Mouse (Mus musculus): ENCODE data around the gene Cap1. TPM values are rescaled to one million over a fixed set of nuclear protein-coding genes. Genes with fewer than 3 reads are reported as not detected.

Gene Cap1
- total RNA-seq, 2 experiments from 2014 or later: 16.7 to 25.5 TPM

GRCm38 (mm10) chr4:122887336-122887735, 1.5 kb upstream of the Cap1 start:
- no peak for DNase-seq (ENCODE audit: low spot score)

GRCm38 (mm10) chr4:122886579-122887254, 861 bp upstream of the Cap1 start:
- no peak for DNase-seq (ENCODE audit: low spot score)

GRCm38 (mm10) chr4:122884481-122885340, 1.1 kb downstream of the Cap1 start:
- DNase-seq (ENCODE audit: low spot score): peak; percentile 15

GRCm38 (mm10) chr4:122884051-122884450, 1.8 kb downstream of the Cap1 start:
- DNase-seq (ENCODE audit: low spot score): no peak

GRCm38 (mm10) chr4:122883294-122883693, 2.6 kb downstream of the Cap1 start:
- DNase-seq (ENCODE audit: low spot score): no peak

- no peak for DNase-seq (ENCODE audit: low spot score)
Observed at GRCm38 (mm10) chr4:122882544-122882943, 3.3 kb downstream of the Cap1 start.

GRCm38 (mm10) chr4:122878333-122879070, 7.4 kb downstream of the Cap1 start:
- peak; percentile 45 for DNase-seq (ENCODE audit: low spot score)

- no peak for DNase-seq (ENCODE audit: low spot score)
Observed at GRCm38 (mm10) chr4:122873512-122873911, 12.3 kb downstream of the Cap1 start.

- no peak for DNase-seq (ENCODE audit: low spot score)
Observed at GRCm38 (mm10) chr4:122873003-122873402, 12.9 kb downstream of the Cap1 start.

GRCm38 (mm10) chr4:122871989-122872388, 13.9 kb downstream of the Cap1 start:
- no peak for DNase-seq (ENCODE audit: low spot score)

GRCm38 (mm10) chr4:122871269-122871668, 14.6 kb downstream of the Cap1 start:
- no peak for DNase-seq (ENCODE audit: low spot score)

- no peak for DNase-seq (ENCODE audit: low spot score)
Observed at GRCm38 (mm10) chr4:122870741-122871140, 15.1 kb downstream of the Cap1 start.

- no peak for DNase-seq (ENCODE audit: low spot score)
Observed at GRCm38 (mm10) chr4:122870027-122870426, 15.8 kb downstream of the Cap1 start.

- no peak for DNase-seq (ENCODE audit: low spot score)
Observed at GRCm38 (mm10) chr4:122868041-122868440, 17.8 kb downstream of the Cap1 start.

- no peak for DNase-seq (ENCODE audit: low spot score)
Observed at GRCm38 (mm10) chr4:122861836-122862235, 24.0 kb downstream of the Cap1 start.

GRCm38 (mm10) chr4:122859096-122859674, 26.7 kb downstream of the Cap1 start:
- DNase-seq (ENCODE audit: low spot score): no peak

- no peak for DNase-seq (ENCODE audit: low spot score)
Observed at GRCm38 (mm10) chr4:122857909-122858308, 27.9 kb downstream of the Cap1 start.

GRCm38 (mm10) chr4:122854770-122855169, 31.1 kb downstream of the Cap1 start:
- no peak for DNase-seq (ENCODE audit: low spot score)

- DNase-seq (ENCODE audit: low spot score): no peak
Observed at GRCm38 (mm10) chr4:122853691-122854090, 32.2 kb downstream of the Cap1 start.

GRCm38 (mm10) chr4:122851535-122851934, 34.3 kb downstream of the Cap1 start:
- no peak for DNase-seq (ENCODE audit: low spot score)

- DNase-seq (ENCODE audit: low spot score): no peak
Observed at GRCm38 (mm10) chr4:122848150-122848621, 37.7 kb downstream of the Cap1 start.

- no peak for DNase-seq (ENCODE audit: low spot score)
Observed at GRCm38 (mm10) chr4:122838416-122838815, 47.4 kb downstream of the Cap1 start.

All from gastrocnemius, adult 18-20 months (tissue).